Mouse (Mus musculus) midbrain, embryonic 14.5 days (tissue): ENCODE data around the gene Ctf2. TPM values are rescaled to one million over a fixed set of nuclear protein-coding genes. Genes with fewer than 3 reads are reported as not detected.

ENCODE experiments used
- ATAC-seq: fragments of 200-750 bp; cut with Nextera tagmentation; 2 replicates; pipeline ENCODE4 v1.8.0; 2017; ENCODE audit warnings: moderate number of reproducible peaks, moderate library complexity; ENCODE audit not compliant: low FRiP score, low TSS enrichment
- DNase-seq: peaks from one replicate; pipeline ENCODE4 v3.0.0-alpha.2; 2015
- H3K27ac ChIP-seq: fragments of 300-500 bp; sonication (generic); replicated peaks from 2 replicates; pipeline ENCODE4 v1.5.1; 2014; ENCODE audit warnings: mild to moderate bottlenecking, low read depth, low read length, moderate library complexity
- H3K27me3 ChIP-seq: fragments of 300-500 bp; sonication (generic); 2 replicates; pipeline ENCODE4 v1.6.1; 2014; ENCODE audit warnings: low read length, control low read depth, mixed read lengths; ENCODE audit not compliant: control insufficient read depth, insufficient read depth
- H3K36me3 ChIP-seq: fragments of 300-500 bp; sonication (generic); 2 replicates; pipeline ENCODE4 v1.6.1; 2014; ENCODE audit warnings: low read length, control low read depth; ENCODE audit not compliant: control insufficient read depth, insufficient read depth
- H3K4me1 ChIP-seq: fragments of 300-500 bp; sonication (generic); 2 replicates; pipeline ENCODE4 v1.6.1; 2014; ENCODE audit warnings: mild to moderate bottlenecking, antibody characterized with exemption, low read length, control low read depth; ENCODE audit not compliant: control insufficient read depth, insufficient read depth
- H3K4me2 ChIP-seq: fragments of 300-500 bp; sonication (generic); 2 replicates; pipeline ENCODE4 v1.6.1; 2014; ENCODE audit warnings: mild to moderate bottlenecking, low read length, moderate library complexity
- H3K4me3 ChIP-seq: fragments of 300-500 bp; sonication (generic); replicated peaks from 2 replicates; pipeline ENCODE4 v1.5.1; 2014; ENCODE audit warnings: low read depth, low read length
- H3K9ac ChIP-seq: fragments of 300-500 bp; sonication (generic); replicated peaks from 2 replicates; pipeline ENCODE4 v1.6.1; 2014; ENCODE audit warnings: mild to moderate bottlenecking, low read length, moderate library complexity
- H3K9me3 ChIP-seq: fragments of 300-500 bp; sonication (generic); 2 replicates; pipeline ENCODE4 v1.6.1; 2016; ENCODE audit warnings: low read length, control low read depth, mixed read lengths; ENCODE audit not compliant: control insufficient read depth
- WGBS: fragments of 180-500 bp; shearing (Covaris S2); extraction: QIAGEN DNeasy Blood & Tissue Kit; methylation state at CpG from one replicate; pipeline ENCODE4 v1.1.7; 2014; 5-methylcytosine and 5-hydroxymethylcytosine counted together
- polyA plus RNA-seq: library from polyadenylated mRNA; unstranded; fragments of >200 nt; fragmentation: Nextera tagmentation; extraction: Ambion mirVana; gene quantifications from 2 replicates; pipeline ENCODE4 v1.2.1, GENCODE M21; 2014

The Ctf2 gene
- polyA plus RNA-seq, 1 experiment from 2014 or later = 0.12 TPM

DNA sequence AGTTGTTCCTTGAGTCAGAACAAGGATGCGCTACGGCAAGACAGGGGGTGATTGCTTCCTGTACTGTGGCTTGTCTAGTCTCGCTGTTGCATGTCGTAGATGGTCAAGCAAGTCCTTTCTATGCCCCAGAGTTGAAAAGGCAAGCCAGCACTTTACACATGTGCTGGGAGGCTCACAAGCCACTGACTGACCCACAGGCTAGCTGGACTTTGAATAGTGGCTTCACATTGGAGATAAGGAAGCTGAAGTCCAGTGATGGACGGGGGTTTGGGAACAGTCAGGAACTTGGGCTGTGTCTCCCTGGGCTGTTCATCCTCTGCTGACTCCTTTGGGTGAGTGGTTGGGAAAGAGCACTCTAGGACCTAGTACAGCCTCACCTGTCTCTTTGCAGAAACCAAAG lies 19.7 kb upstream of the Ctf2 start:
- Histone ChIP-seq H3K9ac (no peak overlapping the region), H3K4me2 (no peak overlapping the region), H3K27me3 (no peaks in the 10 kb centered on the region), H3K9me3 (no peaks in the 10 kb centered on the region), H3K36me3 (peaks cover 88% of the 10 kb centered on the region), H3K4me3 (no peak overlapping the region), H3K27ac (no peak overlapping the region), H3K4me1 (peaks cover 12% of the 10 kb centered on the region)
- WGBS = 97% methylated on average over 5 of the region's 5 CpGs
- no peak for ATAC-seq
- DNase-seq = no peak

- peak; percentile 72 for DNase-seq
- Histone ChIP-seq H3K36me3 (peaks cover 76% of the 10 kb centered on the region), H3K4me2 (no peak overlapping the region), H3K4me3 (no peak overlapping the region), H3K27ac (no peak overlapping the region), H3K27me3 (no peaks in the 10 kb centered on the region), H3K9me3 (no peaks in the 10 kb centered on the region), H3K9ac (no peak overlapping the region), H3K4me1 (peaks cover 12% of the 10 kb centered on the region)
- no peak for ATAC-seq
- WGBS = 85% methylated on average over 19 of the region's 19 CpGs
These were observed 18.5 kb upstream of the Ctf2 start for GRCm38 (mm10) chr7:127750131-127751127.

DNA sequence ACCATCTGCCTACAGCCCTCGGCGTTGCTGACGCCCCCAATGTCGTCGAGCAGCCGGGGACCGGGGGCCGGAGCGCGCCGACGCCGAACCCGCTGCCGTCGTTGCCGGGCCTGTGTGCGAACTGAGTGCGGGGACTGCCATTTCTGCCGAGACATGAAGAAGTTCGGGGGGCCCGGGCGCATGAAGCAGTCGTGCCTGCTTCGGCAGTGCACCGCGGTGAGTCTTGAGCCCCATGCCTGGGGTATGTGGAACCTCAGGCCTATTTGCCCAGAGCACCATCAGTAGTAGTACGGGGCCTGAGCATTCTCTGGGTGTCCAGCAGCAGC lies 16.2 kb upstream of the Ctf2 start:
- H3K27me3 ChIP-seq = no peaks in the 10 kb centered on the region
- H3K4me1 ChIP-seq = peaks cover 18% of the 10 kb centered on the region
- no peaks in the 10 kb centered on the region for H3K9me3 ChIP-seq
- H3K4me2 ChIP-seq = peak overlapping the region; percentile 94; the same call in 1 of the 2 replicates
- no peak for ATAC-seq
- H3K36me3 ChIP-seq = peaks cover 54% of the 10 kb centered on the region
- no peak for DNase-seq
- no peak overlapping the region for H3K27ac ChIP-seq
- WGBS = 92% methylated on average over 28 of the region's 28 CpGs
- H3K9ac ChIP-seq = no peak overlapping the region
- peak overlapping the region; percentile 93 for H3K4me3 ChIP-seq

DNA sequence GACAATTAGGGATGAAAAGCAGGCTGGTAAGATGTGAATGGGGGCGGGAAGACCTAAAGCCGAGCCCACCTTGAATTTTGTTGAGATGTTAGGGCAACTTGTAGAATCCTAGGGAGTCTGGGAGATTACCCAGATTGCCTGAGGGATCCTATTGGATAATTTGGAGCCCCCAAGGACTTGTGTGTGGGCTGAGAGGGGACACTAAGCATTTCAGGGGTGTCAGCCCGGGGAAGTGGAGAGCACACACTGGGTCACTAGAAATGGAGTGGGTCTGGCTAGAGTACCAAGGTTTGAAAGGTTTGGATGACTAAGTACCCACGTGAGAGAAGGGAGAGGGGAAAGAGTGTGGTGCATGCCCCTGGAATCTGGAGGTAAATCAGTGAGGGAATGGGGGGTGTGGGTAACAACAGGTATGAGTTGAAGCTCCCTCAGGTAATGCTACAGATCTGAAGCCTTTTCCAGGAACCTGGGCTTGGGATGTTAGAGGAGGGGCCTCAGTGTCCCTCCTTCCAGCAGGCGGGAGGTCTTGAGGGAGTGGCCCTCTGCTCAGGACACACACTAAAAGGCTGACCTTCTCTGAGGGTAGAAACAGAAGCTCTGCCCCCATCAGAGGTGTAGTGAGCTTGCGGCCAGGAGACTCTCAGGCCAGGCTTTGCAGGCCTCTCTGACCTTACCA lies 15.7 kb upstream of the Ctf2 start:
- DNase-seq = no peak
- Histone ChIP-seq H3K27me3 (no peaks in the 10 kb centered on the region), H3K4me1 (peaks cover 18% of the 10 kb centered on the region), H3K9me3 (no peaks in the 10 kb centered on the region), H3K9ac (peak overlapping the region; percentile 93), H3K4me2 (peak overlapping the region; percentile 94), H3K4me3 (peak overlapping the region; percentile 93), H3K27ac (peak overlapping the region; percentile 89), H3K36me3 (peaks cover 49% of the 10 kb centered on the region)
- 35% methylated on average over 6 of the region's 6 CpGs for WGBS
- no peak for ATAC-seq

- Histone ChIP-seq H3K9me3 (no peaks in the 10 kb centered on the region), H3K9ac (peak overlapping the region; percentile 93), H3K4me2 (peak overlapping the region; percentile 94), H3K4me1 (peaks cover 18% of the 10 kb centered on the region), H3K36me3 (peaks cover 40% of the 10 kb centered on the region), H3K27ac (peak overlapping the region; percentile 89), H3K27me3 (no peaks in the 10 kb centered on the region), H3K4me3 (peak overlapping the region; percentile 93)
- under 1% methylated on average over 53 of the region's 62 CpGs for WGBS
- DNase-seq (peak; percentile 47), ATAC-seq (0 out of 2 replicates have a peak, but pooled peaks have one; percentile 4)
These were observed 14.8 kb upstream of the Ctf2 start for GRCm38 (mm10) chr7:127746494-127747491.

GRCm38 (mm10) chr7:127745652-127746493 lies 13.9 kb upstream of the Ctf2 start:
- Histone ChIP-seq H3K27me3 (no peaks in the 10 kb centered on the region), H3K4me3 (peak overlapping the region; percentile 93), H3K36me3 (peaks cover 31% of the 10 kb centered on the region), H3K4me2 (peak overlapping the region; percentile 94), H3K9ac (peak overlapping the region; percentile 93), H3K9me3 (no peaks in the 10 kb centered on the region), H3K27ac (peak overlapping the region; percentile 89), H3K4me1 (peaks cover 18% of the 10 kb centered on the region)
- under 1% methylated on average over 39 of the region's 39 CpGs for WGBS
- DNase-seq = peak; percentile 99
- peak; percentile 90 for ATAC-seq

GRCm38 (mm10) chr7:127745251-127745651 lies 13.3 kb upstream of the Ctf2 start:
- H3K4me2 ChIP-seq = peak overlapping the region; percentile 83
- H3K36me3 ChIP-seq = peaks cover 25% of the 10 kb centered on the region
- 0% methylated on average over 19 of the region's 19 CpGs for WGBS
- H3K4me1 ChIP-seq = peaks cover 18% of the 10 kb centered on the region
- DNase-seq (peak; percentile 98), ATAC-seq (peak; percentile 85)
- H3K9me3 ChIP-seq = no peaks in the 10 kb centered on the region
- H3K27me3 ChIP-seq = no peaks in the 10 kb centered on the region
- peak overlapping the region; percentile 89 for H3K27ac ChIP-seq
- peak overlapping the region; percentile 93 for H3K4me3 ChIP-seq
- H3K9ac ChIP-seq = peak overlapping the region; percentile 41
